Mouse (Mus musculus): Measurements from ENCODE around the gene BC080695.
"Not testable (repeated sequence)": the region's sequence is repeated elsewhere in the genome, so short reads cannot be mapped to it uniquely, and the experiment has no call there.

BC080695 gene

GRCm38 (mm10) chr4:143551400-143551799 lies at the start of gene BC080695, which contains the start of gene Gm13057:
Gene BC080695, plus strand, starts transcription at chr4:143551700.
Gene Gm13057, plus strand, starts transcription at chr4:143551709.
- DNase-seq (ENCODE audit: extremely low spot score, low spot score), result not testable (repeated sequence)

- DNase-seq (ENCODE audit: extremely low spot score, low spot score), result no peak
Observed at GRCm38 (mm10) chr4:143511043-143511442, 40.5 kb upstream of the BC080695 start, which contains the start of gene Gm13043. Gene Gm13043, plus strand, starts transcription at chr4:143511343.

GRCm38 (mm10) chr4:143535654-143536053 lies 15.8 kb upstream of the BC080695 start, which contains the start of gene Gm13040:
Gene Gm13040, plus strand, starts transcription at chr4:143535954.
- DNase-seq (ENCODE audit: extremely low spot score, low spot score), result not testable (repeated sequence)

GRCm38 (mm10) chr4:143611927-143612326 lies 60.4 kb downstream of the BC080695 start:
- not testable (repeated sequence) for DNase-seq (ENCODE audit: extremely low spot score, low spot score)

GRCm38 (mm10) chr4:143614703-143615102 lies 63.2 kb downstream of the BC080695 start, which contains the start of gene Gm13083:
Gene Gm13083, plus strand, starts transcription at chr4:143615003.
- DNase-seq (ENCODE audit: extremely low spot score, low spot score), result not testable (repeated sequence)

- DNase-seq (ENCODE audit: extremely low spot score, low spot score), result not testable (repeated sequence)
Observed at GRCm38 (mm10) chr4:143618101-143618500, 66.6 kb downstream of the BC080695 start.
